Mouse (Mus musculus): ENCODE data around the gene Emd. TPM values are rescaled to one million over a fixed set of nuclear protein-coding genes. Genes with fewer than 3 reads are reported as not detected.

Gene Emd
- polyA plus RNA-seq, 1 experiment from 2014 or later: 31.6 TPM

Small RNAs within 50 kb of the gene (microRNA-seq; reads per million reads assigned to microRNA genes)
- not detected for gene Mir7091

Other genes with a start within 250 kb of the Emd start
- gene Irak1, start 230.8 kb upstream of the Emd start, polyA plus RNA-seq (2015; fragmentation: Nextera tagmentation; extraction: Ambion mirVana): 56.5 and 60.4 TPM in 2 replicates
- not detected in 2 replicates for gene Opn1mw, start 127.2 kb upstream of the Emd start, polyA plus RNA-seq (2015; fragmentation: Nextera tagmentation; extraction: Ambion mirVana)
- gene Mecp2, start 119.3 kb upstream of the Emd start, polyA plus RNA-seq (2015; fragmentation: Nextera tagmentation; extraction: Ambion mirVana): 12.1 and 12.6 TPM in 2 replicates
- not detected in 2 replicates for gene Tex28, start 86.8 kb upstream of the Emd start, polyA plus RNA-seq (2015; fragmentation: Nextera tagmentation; extraction: Ambion mirVana)
- 0.14 TPM in 1 of 2 replicates, not detected in the other for gene Tktl1, start 77.4 kb upstream of the Emd start, polyA plus RNA-seq (2015; fragmentation: Nextera tagmentation; extraction: Ambion mirVana)
- gene Flna, start 4.9 kb upstream of the Emd start, polyA plus RNA-seq (2015; fragmentation: Nextera tagmentation; extraction: Ambion mirVana): 289 and 307 TPM in 2 replicates
- 776 and 892 TPM in 2 replicates for gene Rpl10, start 16.1 kb downstream of the Emd start, polyA plus RNA-seq (2015; fragmentation: Nextera tagmentation; extraction: Ambion mirVana)
- 92.8 and 94.8 TPM in 2 replicates for gene Taz, start 27.2 kb downstream of the Emd start, polyA plus RNA-seq (2015; fragmentation: Nextera tagmentation; extraction: Ambion mirVana)
- gene Dnase1l1, start 27.6 kb downstream of the Emd start, polyA plus RNA-seq (2015; fragmentation: Nextera tagmentation; extraction: Ambion mirVana): 11.3 and 14.9 TPM in 2 replicates
- gene Atp6ap1, start 42.4 kb downstream of the Emd start, polyA plus RNA-seq (2015; fragmentation: Nextera tagmentation; extraction: Ambion mirVana): 124 and 133 TPM in 2 replicates
- 254 and 268 TPM in 2 replicates for gene Gdi1, start 50.3 kb downstream of the Emd start, polyA plus RNA-seq (2015; fragmentation: Nextera tagmentation; extraction: Ambion mirVana)
- gene Fam50a, start 58.3 kb downstream of the Emd start, polyA plus RNA-seq (2015; fragmentation: Nextera tagmentation; extraction: Ambion mirVana): 61.2 and 69.3 TPM in 2 replicates
- 21.4 and 25.1 TPM in 2 replicates for gene Plxna3, start 74.4 kb downstream of the Emd start, polyA plus RNA-seq (2015; fragmentation: Nextera tagmentation; extraction: Ambion mirVana)
- gene Lage3, start 98.9 kb downstream of the Emd start, polyA plus RNA-seq (2015; fragmentation: Nextera tagmentation; extraction: Ambion mirVana): 113 and 129 TPM in 2 replicates
- gene Ubl4a, start 118.5 kb downstream of the Emd start, polyA plus RNA-seq (2015; fragmentation: Nextera tagmentation; extraction: Ambion mirVana): 67.2 and 71.1 TPM in 2 replicates
- gene Slc10a3, start 118.7 kb downstream of the Emd start, polyA plus RNA-seq (2015; fragmentation: Nextera tagmentation; extraction: Ambion mirVana): 19.5 and 20.2 TPM in 2 replicates
- 38.1 and 45.5 TPM in 2 replicates for gene Fam3a, start 138.6 kb downstream of the Emd start, polyA plus RNA-seq (2015; fragmentation: Nextera tagmentation; extraction: Ambion mirVana)
- 17.9 and 18.8 TPM in 2 replicates for gene Ikbkg, start 138.6 kb downstream of the Emd start, polyA plus RNA-seq (2015; fragmentation: Nextera tagmentation; extraction: Ambion mirVana)
- 49.1 and 54.5 TPM in 2 replicates for gene G6pdx, start 174.5 kb downstream of the Emd start, polyA plus RNA-seq (2015; fragmentation: Nextera tagmentation; extraction: Ambion mirVana)
- gene Gm6880, start 226.7 kb downstream of the Emd start, polyA plus RNA-seq (2015; fragmentation: Nextera tagmentation; extraction: Ambion mirVana): not detected in 2 replicates

Data from embryonic facial prominence, embryonic 13.5 days (tissue).